Comparison of ENCODE assay signal across 11 mouse cellular contexts in genomic region chr8:119784141-119784574, GRCm38 (mm10). TPM values are rescaled to one million over a fixed set of nuclear protein-coding genes. Genes with fewer than 3 reads are reported as not detected.
DNase-seq lines count a peak whose midpoint lies in the region; ATAC-seq and TF ChIP-seq lines count a peak whose summit lies in the region.
"Had no signal": no experiment of that assay in that cellular context is flagged by ENCODE, and none has a peak within 500 bp of the region (broad histone marks: within the 10 kb centered on the region; RNA-seq: fewer than 3 reads in every experiment).

No protein-coding gene starts in this region.

- H3K4me2 ChIP-seq in heart, postnatal 0 days (ENCODE audit: low read depth, low read length), result no peak overlapping the region
- H3K4me2 ChIP-seq: stomach, embryonic 15.5 days had no signal

- no peak for TF ChIP-seq EP300 in heart, postnatal 0 days (IDR thresholded peaks at IDR 0.05; ENCODE audit: low read depth)

- no peaks in the 10 kb centered on the region for H3K4me1 ChIP-seq in heart, postnatal 0 days (ENCODE audit: control insufficient read depth, insufficient read depth)

- no peak for TF ChIP-seq CTCF in heart, postnatal 0 days (IDR thresholded peaks at IDR 0.05; ENCODE audit: low read depth)

- H3K27ac ChIP-seq in heart, postnatal 0 days (ENCODE audit: low read depth), result peak overlapping the region; percentile 55; the same call in 1 of the 2 replicates
- H3K27ac ChIP-seq: stomach, embryonic 15.5 days had no signal

- no peaks in the 10 kb centered on the region for H3K9me3 ChIP-seq in heart, postnatal 0 days (replicated peaks; ENCODE audit: control insufficient read depth, low read length)
- H3K9me3 ChIP-seq: limb, embryonic 10.5 days; stomach, embryonic 15.5 days had no signal

- 49% methylated on average over 9 of the region's 9 CpGs for WGBS in heart, postnatal 0 days

- H3K36me3 ChIP-seq in heart, postnatal 0 days (replicated peaks; ENCODE audit: control insufficient read depth, insufficient read depth, low read length), result no peaks in the 10 kb centered on the region
- H3K36me3 ChIP-seq: limb, embryonic 10.5 days; stomach, embryonic 15.5 days had no signal

- no peak overlapping the region for H3K9ac ChIP-seq in heart, postnatal 0 days (replicated peaks; ENCODE audit: low read depth, low read length)
- H3K9ac ChIP-seq: stomach, embryonic 15.5 days had no signal

- DNase-seq in heart, postnatal 0 days (ENCODE audit: low spot score), result no peak
- no peak for DNase-seq in heart, adult 18-20 months
- peak; percentile 79 for DNase-seq in CD4-positive, CD25-positive, alpha-beta regulatory T cell, adult 2 months (ENCODE audit: low read depth, low spot score)
- DNase-seq in spleen, postnatal 10 days (ENCODE audit: low spot score in 2 of 2), result peak; percentile 46 to 70
- DNase-seq in MN1 (ENCODE audit: low spot score), result no peak
- DNase-seq in frontal cortex, postnatal 10 days (ENCODE audit: low spot score in 2 of 2), result no peak
- no peak for DNase-seq in embryo, embryonic 10.5 days (ENCODE audit: low spot score)
- DNase-seq: kidney, adult 8-10 months had no signal

- peaks cover 3% of the 10 kb centered on the region; the same call in 1 of the 2 replicates for H3K27me3 ChIP-seq in heart, postnatal 0 days (ENCODE audit: control insufficient read depth, insufficient read depth, low read length)
- H3K27me3 ChIP-seq: stomach, embryonic 15.5 days had no signal

- ATAC-seq in heart, postnatal 0 days (ENCODE audit: insufficient read depth, low read depth), result no peak
- peak; percentile 63 for ATAC-seq in inflammation-experienced regulatory T-cells, adult 6 months

- H3K4me3 ChIP-seq in heart, postnatal 0 days (ENCODE audit: low read depth, low read length), result no peak overlapping the region
- H3K4me3 ChIP-seq: limb, embryonic 10.5 days; stomach, embryonic 15.5 days had no signal

RNA-seq across cellular contexts. Expression of gene Tldc1, which starts 5.9 kb away (rescaled TPM):
- total RNA-seq in heart, postnatal 0 days (2014; rRNA removed; ENCODE audit: low replicate concordance), result 17.7 and 28.6 TPM in 2 replicates
- polyA plus RNA-seq in heart, postnatal 0 days (2015; fragmentation: Nextera tagmentation; extraction: Ambion mirVana), result 12.1 and 14.2 TPM in 2 replicates
- total RNA-seq in heart, adult 18-20 months (2021), result 10 to 100 TPM; 11.5 to 14.2 TPM
- 1 to 10 TPM; 6.1 to 7.4 (median 7.0) TPM for polyA plus RNA-seq in inflammation-experienced regulatory T-cells, adult 6 months (2017; shearing (Covaris generic))

RNA-seq across cellular contexts. Expression of gene Cotl1, which starts 56.2 kb away (rescaled TPM):
- total RNA-seq in heart, postnatal 0 days (2014; rRNA removed; ENCODE audit: low replicate concordance), result 28.3 and 79.5 TPM in 2 replicates
- polyA plus RNA-seq in heart, postnatal 0 days (2015; fragmentation: Nextera tagmentation; extraction: Ambion mirVana), result 15.4 and 22.3 TPM in 2 replicates
- total RNA-seq in heart, adult 18-20 months (2021), result 10 to 100 TPM; 16.7 to 22.9 TPM
- polyA plus RNA-seq in inflammation-experienced regulatory T-cells, adult 6 months (2017; shearing (Covaris generic)), result 100 to 1,000 TPM; 181 to 242 (median 218) TPM

Comparison
In these comparisons a context has a peak if more than half of its experiments do, and no peak if none do; other contexts are left out.
1. DNase-seq: peak in CD4-positive, CD25-positive, alpha-beta regulatory T cell, adult 2 months (single experiment) and spleen, postnatal 10 days (2 of 2); none in heart, postnatal 0 days (single experiment), heart, adult 18-20 months (0 of 2), MN1 (single experiment), frontal cortex, postnatal 10 days (0 of 2) and embryo, embryonic 10.5 days (single experiment).